Comparison of ENCODE assay signal across 8 mouse cellular contexts in the genomic region with DNA sequence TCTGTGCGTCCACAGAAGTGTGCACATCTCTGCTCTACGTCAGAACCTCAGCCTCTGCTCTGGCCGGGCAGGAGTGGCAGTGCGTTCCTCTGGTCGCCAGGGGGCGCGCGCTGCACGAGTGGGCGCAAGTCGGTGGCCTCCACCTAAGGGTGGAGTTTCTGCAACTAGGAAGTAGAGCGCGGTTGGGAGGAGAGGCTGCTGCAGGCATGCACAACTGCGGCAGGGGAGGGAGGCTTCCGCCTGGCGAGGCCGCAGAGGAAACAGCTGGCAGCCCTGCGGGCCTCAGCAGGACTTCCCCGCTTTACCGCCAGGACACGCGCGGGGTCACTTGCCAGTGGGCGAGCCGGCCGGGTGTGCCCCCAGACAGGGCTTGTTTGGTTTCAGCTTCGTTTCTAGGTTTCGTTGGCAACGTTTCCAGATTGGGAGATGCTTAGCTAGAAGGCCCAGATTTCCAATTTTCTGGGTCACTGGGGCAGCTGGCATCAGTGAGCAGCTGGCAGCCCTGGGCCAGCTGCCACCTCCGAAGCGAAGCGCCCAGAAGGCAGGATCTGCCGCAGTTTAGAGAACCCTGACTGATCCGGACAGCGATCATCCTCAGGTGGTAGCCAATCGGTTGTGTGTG. TPM values are rescaled to one million over a fixed set of nuclear protein-coding genes. Genes with fewer than 3 reads are reported as not detected.
A peak's percentile ranks its signal among the peaks of the same experiment; 100 is the strongest.
DNase-seq lines count a peak whose midpoint lies in the region; ATAC-seq and TF ChIP-seq lines count a peak whose summit lies in the region.

No protein-coding gene starts in this region.

- TF ChIP-seq CTCF in kidney, adult 2 months (conservative IDR thresholded peaks at IDR 0.05; ENCODE audit: insufficient read depth, insufficient read length, low read depth, low read length): peak; percentile 91
- peak; percentile 96 for TF ChIP-seq CTCF in small intestine, adult 2 months (IDR thresholded peaks at IDR 0.05; ENCODE audit: extremely low read depth, insufficient read length, insufficient replicate concordance, low read depth, low read length)

- peak; percentile 78; the same call in 1 of the 2 replicates for ATAC-seq in embryonic facial prominence, embryonic 12.5 days (ENCODE audit: insufficient number of reproducible peaks, insufficient read depth, low FRiP score, low TSS enrichment)
- peak; percentile 86 for ATAC-seq in limb, embryonic 11.5 days (ENCODE audit: insufficient number of reproducible peaks, low FRiP score, low TSS enrichment, low read depth)
- ATAC-seq in midbrain, embryonic 13.5 days: peak; percentile 90

- H3K9ac ChIP-seq in embryonic facial prominence, embryonic 12.5 days: peak overlapping the region; percentile 60
- H3K9ac ChIP-seq in limb, embryonic 11.5 days (ENCODE audit: low read length): peak overlapping the region; percentile 60
- H3K9ac ChIP-seq in midbrain, embryonic 13.5 days (replicated peaks): peak overlapping the region; percentile 60

- H3K27me3 ChIP-seq in embryonic facial prominence, embryonic 12.5 days: no peaks in the 10 kb centered on the region
- no peaks in the 10 kb centered on the region for H3K27me3 ChIP-seq in kidney, adult 2 months (replicated peaks; ENCODE audit: control insufficient read depth, insufficient read depth, low read length)
- no peaks in the 10 kb centered on the region for H3K27me3 ChIP-seq in limb, embryonic 11.5 days (ENCODE audit: control insufficient read depth, insufficient read depth, low read length)
- no peaks in the 10 kb centered on the region for H3K27me3 ChIP-seq in midbrain, embryonic 13.5 days
- H3K27me3 ChIP-seq in small intestine, adult 2 months (ENCODE audit: control insufficient read depth, insufficient read depth, low read length): no peaks in the 10 kb centered on the region

- 7% methylated on average over 34 of the region's 36 CpGs for WGBS in embryonic facial prominence, embryonic 12.5 days
- WGBS in kidney, adult 2 months: 2% methylated on average over 36 of the region's 36 CpGs
- WGBS in limb, embryonic 11.5 days: 12% methylated on average over 36 of the region's 36 CpGs
- WGBS in midbrain, embryonic 13.5 days: 6% methylated on average over 36 of the region's 36 CpGs
- WGBS in small intestine, adult 2 months: 2% methylated on average over 36 of the region's 36 CpGs

- no peak for TF ChIP-seq POLR2A in kidney, adult 2 months (IDR thresholded peaks at IDR 0.05; ENCODE audit: low read depth, low read length)
- peak; percentile 36; the same call in 1 of the 2 replicates for TF ChIP-seq POLR2A in small intestine, adult 2 months (IDR thresholded peaks at IDR 0.05; ENCODE audit: low read depth, low read length)

- peak overlapping the region; percentile 50 for H3K4me3 ChIP-seq in embryonic facial prominence, embryonic 12.5 days
- peak overlapping the region; percentile 32 for H3K4me3 ChIP-seq in kidney, adult 2 months (ENCODE audit: insufficient read depth, low read depth, low read length)
- peak overlapping the region; percentile 35 for H3K4me3 ChIP-seq in limb, embryonic 11.5 days (ENCODE audit: low read depth, low read length)
- peak overlapping the region; percentile 47 for H3K4me3 ChIP-seq in midbrain, embryonic 13.5 days (replicated peaks)
- peak overlapping the region; percentile 73 for H3K4me3 ChIP-seq in small intestine, adult 2 months (ENCODE audit: low read depth, low read length)

- H3K4me1 ChIP-seq in embryonic facial prominence, embryonic 12.5 days: peaks cover 6% of the 10 kb centered on the region; the same call in 1 of the 2 replicates
- no peaks in the 10 kb centered on the region for H3K4me1 ChIP-seq in kidney, adult 2 months (ENCODE audit: control insufficient read depth, insufficient read depth, low read length)
- H3K4me1 ChIP-seq in limb, embryonic 11.5 days (ENCODE audit: control insufficient read depth, insufficient read depth, low read length): peaks cover 4% of the 10 kb centered on the region; the same call in 1 of the 2 replicates
- peaks cover 14% of the 10 kb centered on the region for H3K4me1 ChIP-seq in midbrain, embryonic 13.5 days (replicated peaks)
- peaks cover 3% of the 10 kb centered on the region; the same call in 1 of the 2 replicates for H3K4me1 ChIP-seq in small intestine, adult 2 months (ENCODE audit: control insufficient read depth, insufficient read depth, insufficient read length, low read length)

- H3K9me3 ChIP-seq in embryonic facial prominence, embryonic 12.5 days: no peaks in the 10 kb centered on the region
- no peaks in the 10 kb centered on the region for H3K9me3 ChIP-seq in limb, embryonic 11.5 days (ENCODE audit: control insufficient read depth, low read length)
- no peaks in the 10 kb centered on the region for H3K9me3 ChIP-seq in midbrain, embryonic 13.5 days

- peak overlapping the region; percentile 86 for H3K4me2 ChIP-seq in embryonic facial prominence, embryonic 12.5 days (replicated peaks)
- H3K4me2 ChIP-seq in limb, embryonic 11.5 days (ENCODE audit: low read depth, severe bottlenecking): peak overlapping the region; percentile 84
- peak overlapping the region; percentile 76 for H3K4me2 ChIP-seq in midbrain, embryonic 13.5 days (replicated peaks)

- peaks cover 25% of the 10 kb centered on the region for H3K36me3 ChIP-seq in embryonic facial prominence, embryonic 12.5 days
- no peaks in the 10 kb centered on the region for H3K36me3 ChIP-seq in kidney, adult 2 months (ENCODE audit: control insufficient read depth, insufficient read depth, low read length)
- H3K36me3 ChIP-seq in limb, embryonic 11.5 days (ENCODE audit: control insufficient read depth, insufficient read depth, low read length): no peaks in the 10 kb centered on the region
- peaks cover 9% of the 10 kb centered on the region for H3K36me3 ChIP-seq in midbrain, embryonic 13.5 days
- peaks cover 14% of the 10 kb centered on the region for H3K36me3 ChIP-seq in small intestine, adult 2 months (ENCODE audit: control insufficient read depth, insufficient read depth, low read length)

- peak; percentile 91 for DNase-seq in 3T3-L1 (ENCODE audit: low read depth, low spot score)
- peak; percentile 97 for DNase-seq in adrenal gland, postnatal 36 days
- DNase-seq in heart, adult 18-20 months: peak; percentile 95
- DNase-seq in kidney, adult 2 months: peak; percentile 94
- peak; percentile 92 for DNase-seq in limb, embryonic 11.5 days (ENCODE audit: low spot score)

- peak overlapping the region; percentile 60; the same call in 1 of the 2 replicates for H3K27ac ChIP-seq in embryonic facial prominence, embryonic 12.5 days
- H3K27ac ChIP-seq in kidney, adult 2 months (ENCODE audit: insufficient read depth, low read depth, low read length): no peak overlapping the region
- 0 out of 2 replicates have a peak overlapping the region, but pooled peaks have one; percentile 42 for H3K27ac ChIP-seq in limb, embryonic 11.5 days (replicated peaks; ENCODE audit: low read depth, low read length)
- peak overlapping the region; percentile 61 for H3K27ac ChIP-seq in midbrain, embryonic 13.5 days
- H3K27ac ChIP-seq in small intestine, adult 2 months (ENCODE audit: insufficient read depth, low read depth, low read length): peak overlapping the region; percentile 46

RNA-seq across cellular contexts. Expression of gene Cmtm6, which starts 22.1 kb away (rescaled TPM):
- total RNA-seq in adrenal gland, postnatal 36 days (2021): 100 to 1,000 TPM in 1 of 2 experiments, 10 to 100 TPM in 1; 71.3 to 102 TPM
- 29.1 and 31.8 TPM in 2 replicates for polyA plus RNA-seq in embryonic facial prominence, embryonic 12.5 days (2016; fragmentation: Nextera tagmentation; extraction: Ambion mirVana)
- 10 to 100 TPM; 25.0 to 29.5 TPM for total RNA-seq in heart, adult 18-20 months (2021)
- 68.7 and 70.5 TPM in 2 replicates for polyA plus RNA-seq in kidney, adult 2 months (2012; rRNA removed)
- 24.0 and 24.9 TPM in 2 replicates for polyA plus RNA-seq in limb, embryonic 11.5 days (2014; fragmentation: Nextera tagmentation; extraction: Ambion mirVana)
- polyA plus RNA-seq in midbrain, embryonic 13.5 days (2015; fragmentation: Nextera tagmentation; extraction: Ambion mirVana): 19.0 TPM in 2 replicates
- 26.6 and 46.1 TPM in 2 replicates for polyA plus RNA-seq in small intestine, adult 2 months (2012; rRNA removed)

RNA-seq across cellular contexts. Expression of gene Cmtm7, which starts 28.7 kb away (rescaled TPM):
- total RNA-seq in adrenal gland, postnatal 36 days (2021): 10 to 100 TPM; 29.2 to 39.2 TPM
- 79.6 and 82.0 TPM in 2 replicates for polyA plus RNA-seq in embryonic facial prominence, embryonic 12.5 days (2016; fragmentation: Nextera tagmentation; extraction: Ambion mirVana)
- total RNA-seq in heart, adult 18-20 months (2021): 10 to 100 TPM; 13.1 TPM
- 58.2 and 61.0 TPM in 2 replicates for polyA plus RNA-seq in kidney, adult 2 months (2012; rRNA removed)
- 71.1 and 84.6 TPM in 2 replicates for polyA plus RNA-seq in limb, embryonic 11.5 days (2014; fragmentation: Nextera tagmentation; extraction: Ambion mirVana)
- 19.5 and 21.1 TPM in 2 replicates for polyA plus RNA-seq in midbrain, embryonic 13.5 days (2015; fragmentation: Nextera tagmentation; extraction: Ambion mirVana)
- polyA plus RNA-seq in small intestine, adult 2 months (2012; rRNA removed): 70.4 and 97.3 TPM in 2 replicates
